Mouse (Mus musculus) midbrain, embryonic 15.5 days (tissue): ENCODE results near the gene Vmn1r57. TPM values are rescaled to one million over a fixed set of nuclear protein-coding genes. Genes with fewer than 3 reads are reported as not detected.
"Not testable (repeated sequence)": the region's sequence is repeated elsewhere in the genome, so short reads cannot be mapped to it uniquely, and the experiment has no call there.

Experiments
- ATAC-seq: fragments of 200-750 bp; cut with Nextera tagmentation; replicated peaks from 2 replicates; pipeline ENCODE4 v1.8.0; 2017; ENCODE audit warnings: moderate TSS enrichment
- H3K27ac ChIP-seq: fragments of 300-500 bp; sonication (generic); 2 replicates; pipeline ENCODE4 v1.5.1; 2015; ENCODE audit warnings: mild to moderate bottlenecking, inconsistent platforms
- H3K27me3 ChIP-seq: fragments of 300-500 bp; sonication (generic); replicated peaks from 2 replicates; pipeline ENCODE4 v1.6.1; 2015; ENCODE audit warnings: inconsistent platforms
- H3K36me3 ChIP-seq: fragments of 300-500 bp; sonication (generic); replicated peaks from 2 replicates; pipeline ENCODE4 v1.6.1; 2015; ENCODE audit warnings: inconsistent platforms
- H3K4me1 ChIP-seq: fragments of 300-500 bp; sonication (generic); 2 replicates; pipeline ENCODE4 v1.6.1; 2015; ENCODE audit warnings: inconsistent platforms
- H3K4me2 ChIP-seq: fragments of 300-500 bp; sonication (generic); 2 replicates; pipeline ENCODE4 v1.6.1; 2015; ENCODE audit warnings: inconsistent platforms, mild to moderate bottlenecking, moderate library complexity
- H3K4me3 ChIP-seq: fragments of 300-500 bp; sonication (generic); 2 replicates; pipeline ENCODE4 v1.5.1; 2015; ENCODE audit warnings: mild to moderate bottlenecking, inconsistent platforms
- H3K9ac ChIP-seq: fragments of 300-500 bp; sonication (generic); 2 replicates; pipeline ENCODE4 v1.6.1; 2015; ENCODE audit warnings: mild to moderate bottlenecking, inconsistent platforms
- H3K9me3 ChIP-seq: fragments of 300-500 bp; sonication (generic); 2 replicates; pipeline ENCODE4 v1.6.1; 2016; ENCODE audit warnings: inconsistent platforms
- WGBS: fragments of 180-500 bp; shearing (Covaris S2); methylation state at CpG from one replicate; pipeline ENCODE4 v1.1.7; 2015; ENCODE audit warnings: mixed read lengths; 5-methylcytosine and 5-hydroxymethylcytosine counted together
- polyA plus RNA-seq: library from polyadenylated mRNA; unstranded; fragments of >200 nt; fragmentation: Nextera tagmentation; extraction: Ambion mirVana; gene quantifications from 2 replicates; pipeline ENCODE4 v1.2.1, GENCODE M21; 2015

Gene Vmn1r57
- not detected in 2 replicates for polyA plus RNA-seq

GRCm38 (mm10) chr7:5218193-5218592 lies at the start of gene Vmn1r57:
Vmn1r57 (plus strand) TSS chr7:5218493.
- WGBS: 67% methylated on average over 1 of the region's 1 CpGs
- H3K27me3 ChIP-seq, H3K4me2 ChIP-seq, H3K4me1 ChIP-seq, H3K36me3 ChIP-seq, H3K4me3 ChIP-seq, H3K9me3 ChIP-seq, ATAC-seq, H3K9ac ChIP-seq, H3K27ac ChIP-seq: not testable (repeated sequence)

DNA sequence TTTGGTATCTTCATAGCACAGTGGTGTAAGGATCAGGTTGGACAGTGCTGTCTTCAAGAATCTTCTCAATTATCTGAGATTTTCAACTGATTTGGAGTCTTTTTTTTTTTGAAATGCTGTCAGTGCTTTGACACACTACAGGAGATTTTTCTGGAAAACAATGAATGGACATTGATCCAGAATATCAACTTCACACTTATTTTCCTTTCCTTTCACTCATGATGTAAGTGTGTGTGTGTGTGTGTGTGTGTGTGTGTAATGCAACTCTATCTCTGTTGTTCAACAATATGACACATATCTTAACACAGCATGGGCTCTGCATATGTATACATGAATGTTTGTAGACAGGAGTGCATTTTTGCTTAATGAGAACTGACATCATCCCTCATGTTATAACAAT lies 21.6 kb upstream of the Vmn1r57 start, which contains the start of gene Vmn1r56:
Gene Vmn1r56 (minus strand): TSS at position 101 of the 400 bp plus-strand sequence.
- not testable (repeated sequence) for H3K9me3 ChIP-seq, H3K27me3 ChIP-seq, H3K36me3 ChIP-seq, H3K27ac ChIP-seq, H3K4me2 ChIP-seq, H3K4me1 ChIP-seq, ATAC-seq, H3K9ac ChIP-seq, H3K4me3 ChIP-seq

GRCm38 (mm10) chr7:5263051-5263450 lies 44.8 kb downstream of the Vmn1r57 start:
- Histone ChIP-seq H3K4me1 (no peaks in the 10 kb centered on the region), H3K9ac (no peak overlapping the region), H3K27ac (no peak overlapping the region), H3K27me3 (no peaks in the 10 kb centered on the region), H3K4me2 (no peak overlapping the region), H3K9me3 (peaks cover 9% of the 10 kb centered on the region; the same call in 1 of the 2 replicates), H3K4me3 (no peak overlapping the region), H3K36me3 (no peaks in the 10 kb centered on the region)
- WGBS: 90% methylated on average over 3 of the region's 3 CpGs
- no peak for ATAC-seq

Other genes with a start within 250 kb of the Vmn1r57 start
- 0.32 and 0.41 TPM in 2 replicates for gene Sbk3, start 247.3 kb upstream of the Vmn1r57 start, polyA plus RNA-seq
- gene Zfp579, start 222.3 kb upstream of the Vmn1r57 start, polyA plus RNA-seq: 72.6 and 77.2 TPM in 2 replicates
- gene Zfp524, start 204.1 kb upstream of the Vmn1r57 start, polyA plus RNA-seq: 7.1 and 7.7 TPM in 2 replicates
- 41.3 and 48.8 TPM in 2 replicates for gene Fiz1, start 203.8 kb upstream of the Vmn1r57 start, polyA plus RNA-seq
- gene Gm44973, start 203.0 kb upstream of the Vmn1r57 start, polyA plus RNA-seq: 1.2 TPM in 1 of 2 replicates, not detected in the other
- gene Zfp865, start 198.1 kb upstream of the Vmn1r57 start, polyA plus RNA-seq: 8.0 and 8.4 TPM in 2 replicates
- 64.9 and 67.8 TPM in 2 replicates for gene Ccdc106, start 197.9 kb upstream of the Vmn1r57 start, polyA plus RNA-seq
- not detected in 2 replicates for gene 4632433K11Rik, start 184.4 kb upstream of the Vmn1r57 start, polyA plus RNA-seq
- 12.3 and 13.5 TPM in 2 replicates for gene Zfp784, start 180.0 kb upstream of the Vmn1r57 start, polyA plus RNA-seq
- gene Zfp580, start 167.0 kb upstream of the Vmn1r57 start, polyA plus RNA-seq: 106 and 110 TPM in 2 replicates
- 103 and 107 TPM in 2 replicates for gene U2af2, start 156.3 kb upstream of the Vmn1r57 start, polyA plus RNA-seq
- 119 and 124 TPM in 2 replicates for gene Epn1, start 138.3 kb upstream of the Vmn1r57 start, polyA plus RNA-seq
- gene Rfpl4, start 101.5 kb upstream of the Vmn1r57 start, polyA plus RNA-seq: 0.14 TPM in 1 of 2 replicates, not detected in the other
- 0.28 and 0.63 TPM in 2 replicates for gene Rasl2-9, start 92.5 kb upstream of the Vmn1r57 start, polyA plus RNA-seq
- 0.03 TPM in 1 of 2 replicates, not detected in the other for gene Vmn1r55, start 68.8 kb upstream of the Vmn1r57 start, polyA plus RNA-seq
- gene Vmn1r56, start 21.7 kb upstream of the Vmn1r57 start, polyA plus RNA-seq: not detected in 2 replicates
- not detected in 2 replicates for gene Gm5065, start 132.0 kb downstream of the Vmn1r57 start, polyA plus RNA-seq
- not detected in 2 replicates for gene Nlrp2, start 132.5 kb downstream of the Vmn1r57 start, polyA plus RNA-seq
- gene Vmn1r58, start 194.9 kb downstream of the Vmn1r57 start, polyA plus RNA-seq: not detected in 2 replicates
- gene Vmn1r59, start 238.3 kb downstream of the Vmn1r57 start, polyA plus RNA-seq: not detected in 2 replicates